Mouse (Mus musculus): ENCODE data around the gene Islr2. TPM values are rescaled to one million over a fixed set of nuclear protein-coding genes. Genes with fewer than 3 reads are reported as not detected.

Islr2 gene
- polyA plus RNA-seq, 1 experiment = 0.67 TPM

GRCm38 (mm10) chr9:58216402-58216801 is 12.3 kb upstream of the Islr2 start:
- H3K9me3 ChIP-seq (replicated peaks; ENCODE audit: control insufficient read depth, insufficient read depth, low read length, poor library complexity, severe bottlenecking) = no peaks in the 10 kb centered on the region
- TF ChIP-seq CTCF (IDR thresholded peaks at IDR 0.05; ENCODE audit: low read depth, low read length) (peak; percentile 90), EP300 (IDR thresholded peaks at IDR 0.05; ENCODE audit: insufficient read depth, low read depth, low read length) (no peak)
- peaks cover 24% of the 10 kb centered on the region for H3K36me3 ChIP-seq (ENCODE audit: control insufficient read depth, insufficient read depth, low read length, poor library complexity, severe bottlenecking)

GRCm38 (mm10) chr9:58214519-58215180 is 10.5 kb upstream of the Islr2 start:
- Histone ChIP-seq H3K27ac (ENCODE audit: insufficient read depth, low read length) (no peak overlapping the region), H3K9ac (ENCODE audit: low read depth, poor library complexity, severe bottlenecking) (no peak overlapping the region), H3K4me1 (ENCODE audit: control insufficient read depth, insufficient read depth, low read length) (peaks cover 18% of the 10 kb centered on the region), H3K27me3 (ENCODE audit: control insufficient read depth, insufficient read depth, low read length, poor library complexity, severe bottlenecking) (no peaks in the 10 kb centered on the region), H3K9me3 (replicated peaks; ENCODE audit: control insufficient read depth, insufficient read depth, low read length, poor library complexity, severe bottlenecking) (no peaks in the 10 kb centered on the region), H3K4me3 (ENCODE audit: low read depth, low read length) (no peak overlapping the region), H3K36me3 (ENCODE audit: control insufficient read depth, insufficient read depth, low read length, poor library complexity, severe bottlenecking) (peaks cover 9% of the 10 kb centered on the region)
- TF ChIP-seq CTCF (IDR thresholded peaks at IDR 0.05; ENCODE audit: low read depth, low read length) = no peak
- TF ChIP-seq POLR2A (IDR thresholded peaks at IDR 0.05; ENCODE audit: insufficient read depth, low read length) = no peak
- TF ChIP-seq EP300 (IDR thresholded peaks at IDR 0.05; ENCODE audit: insufficient read depth, low read depth, low read length) = no peak

More at GRCm38 (mm10) chr9:58216402-58216801, 12.3 kb upstream of the Islr2 start:
- peak overlapping the region; percentile 18; the same call in 1 of the 2 replicates for H3K27ac ChIP-seq (ENCODE audit: insufficient read depth, low read length)
- no peak overlapping the region for H3K9ac ChIP-seq (ENCODE audit: low read depth, poor library complexity, severe bottlenecking)
- H3K27me3 ChIP-seq (ENCODE audit: control insufficient read depth, insufficient read depth, low read length, poor library complexity, severe bottlenecking) = no peaks in the 10 kb centered on the region
- H3K4me3 ChIP-seq (ENCODE audit: low read depth, low read length) = no peak overlapping the region
- peaks cover 18% of the 10 kb centered on the region for H3K4me1 ChIP-seq (ENCODE audit: control insufficient read depth, insufficient read depth, low read length)

- TF ChIP-seq CTCF (IDR thresholded peaks at IDR 0.05; ENCODE audit: low read depth, low read length) = no peak
- H3K9ac ChIP-seq (ENCODE audit: low read depth, poor library complexity, severe bottlenecking) = no peak overlapping the region
- no peaks in the 10 kb centered on the region for H3K27me3 ChIP-seq (ENCODE audit: control insufficient read depth, insufficient read depth, low read length, poor library complexity, severe bottlenecking)
- no peak overlapping the region for H3K27ac ChIP-seq (ENCODE audit: insufficient read depth, low read length)
- peaks cover 13% of the 10 kb centered on the region for H3K4me1 ChIP-seq (ENCODE audit: control insufficient read depth, insufficient read depth, low read length)
- no peak overlapping the region for H3K4me3 ChIP-seq (ENCODE audit: low read depth, low read length)
- peaks cover 2% of the 10 kb centered on the region for H3K36me3 ChIP-seq (ENCODE audit: control insufficient read depth, insufficient read depth, low read length, poor library complexity, severe bottlenecking)
- no peaks in the 10 kb centered on the region for H3K9me3 ChIP-seq (replicated peaks; ENCODE audit: control insufficient read depth, insufficient read depth, low read length, poor library complexity, severe bottlenecking)
These were observed 9.7 kb upstream of the Islr2 start for GRCm38 (mm10) chr9:58213865-58214264.

- Histone ChIP-seq H3K27me3 (ENCODE audit: control insufficient read depth, insufficient read depth, low read length, poor library complexity, severe bottlenecking) (no peaks in the 10 kb centered on the region), H3K27ac (ENCODE audit: insufficient read depth, low read length) (no peak overlapping the region), H3K9ac (ENCODE audit: low read depth, poor library complexity, severe bottlenecking) (no peak overlapping the region), H3K4me3 (ENCODE audit: low read depth, low read length) (no peak overlapping the region), H3K36me3 (ENCODE audit: control insufficient read depth, insufficient read depth, low read length, poor library complexity, severe bottlenecking) (no peaks in the 10 kb centered on the region), H3K9me3 (replicated peaks; ENCODE audit: control insufficient read depth, insufficient read depth, low read length, poor library complexity, severe bottlenecking) (no peaks in the 10 kb centered on the region), H3K4me1 (ENCODE audit: control insufficient read depth, insufficient read depth, low read length) (peaks cover 11% of the 10 kb centered on the region)
- TF ChIP-seq CTCF (IDR thresholded peaks at IDR 0.05; ENCODE audit: low read depth, low read length) (no peak), EP300 (IDR thresholded peaks at IDR 0.05; ENCODE audit: insufficient read depth, low read depth, low read length) (no peak), POLR2A (IDR thresholded peaks at IDR 0.05; ENCODE audit: insufficient read depth, low read length) (no peak)
These were observed 9.3 kb upstream of the Islr2 start for GRCm38 (mm10) chr9:58213377-58213776.

- H3K4me3 ChIP-seq (ENCODE audit: low read depth, low read length) = no peak overlapping the region
- no peaks in the 10 kb centered on the region for H3K27me3 ChIP-seq (ENCODE audit: control insufficient read depth, insufficient read depth, low read length, poor library complexity, severe bottlenecking)
These were observed 6.1 kb upstream of the Islr2 start for GRCm38 (mm10) chr9:58210304-58210627.

GRCm38 (mm10) chr9:58209462-58210303 is 5.6 kb upstream of the Islr2 start:
- TF ChIP-seq EP300 (IDR thresholded peaks at IDR 0.05; ENCODE audit: insufficient read depth, low read depth, low read length) (peak; percentile 72; the same call in 1 of the 2 replicates), CTCF (IDR thresholded peaks at IDR 0.05; ENCODE audit: low read depth, low read length) (no peak)

More at GRCm38 (mm10) chr9:58210304-58210627, 6.1 kb upstream of the Islr2 start:
- H3K27ac ChIP-seq (ENCODE audit: insufficient read depth, low read length) = peak overlapping the region; percentile 26; the same call in 1 of the 2 replicates
- TF ChIP-seq CTCF (IDR thresholded peaks at IDR 0.05; ENCODE audit: low read depth, low read length) (no peak), POLR2A (IDR thresholded peaks at IDR 0.05; ENCODE audit: insufficient read depth, low read length) (no peak), EP300 (IDR thresholded peaks at IDR 0.05; ENCODE audit: insufficient read depth, low read depth, low read length) (no peak)
- H3K4me1 ChIP-seq (ENCODE audit: control insufficient read depth, insufficient read depth, low read length) = peaks cover 3% of the 10 kb centered on the region
- no peaks in the 10 kb centered on the region for H3K9me3 ChIP-seq (replicated peaks; ENCODE audit: control insufficient read depth, insufficient read depth, low read length, poor library complexity, severe bottlenecking)
- no peak overlapping the region for H3K9ac ChIP-seq (ENCODE audit: low read depth, poor library complexity, severe bottlenecking)
- no peaks in the 10 kb centered on the region for H3K36me3 ChIP-seq (ENCODE audit: control insufficient read depth, insufficient read depth, low read length, poor library complexity, severe bottlenecking)

More at GRCm38 (mm10) chr9:58209462-58210303, 5.6 kb upstream of the Islr2 start:
- no peaks in the 10 kb centered on the region for H3K27me3 ChIP-seq (ENCODE audit: control insufficient read depth, insufficient read depth, low read length, poor library complexity, severe bottlenecking)
- no peak overlapping the region for H3K9ac ChIP-seq (ENCODE audit: low read depth, poor library complexity, severe bottlenecking)
- peak overlapping the region; percentile 23 for H3K27ac ChIP-seq (ENCODE audit: insufficient read depth, low read length)
- H3K4me3 ChIP-seq (ENCODE audit: low read depth, low read length) = no peak overlapping the region
- H3K9me3 ChIP-seq (replicated peaks; ENCODE audit: control insufficient read depth, insufficient read depth, low read length, poor library complexity, severe bottlenecking) = no peaks in the 10 kb centered on the region
- no peaks in the 10 kb centered on the region for H3K4me1 ChIP-seq (ENCODE audit: control insufficient read depth, insufficient read depth, low read length)
- H3K36me3 ChIP-seq (ENCODE audit: control insufficient read depth, insufficient read depth, low read length, poor library complexity, severe bottlenecking) = no peaks in the 10 kb centered on the region
